Mouse (Mus musculus) brain, adult 2 months (tissue): ENCODE results near the gene Plekhb2.
A peak's percentile ranks its signal among the peaks of the same experiment; 100 is the strongest.

Source experiments
- DNase-seq: peaks from one replicate; pipeline ENCODE4 v3.0.0; 2011; ENCODE audit warnings: low read depth, low spot score

Gene Plekhb2

GRCm38 (mm10) chr1:34866815-34867573 is 17.2 kb downstream of the Plekhb2 start:
- peak; percentile 96 for DNase-seq

- no peak for DNase-seq
Observed at GRCm38 (mm10) chr1:34867574-34867955, 17.8 kb downstream of the Plekhb2 start.

- no peak for DNase-seq
Observed at GRCm38 (mm10) chr1:34868391-34868790, 18.6 kb downstream of the Plekhb2 start.

- no peak for DNase-seq
Observed at GRCm38 (mm10) chr1:34869231-34869630, 19.5 kb downstream of the Plekhb2 start.

GRCm38 (mm10) chr1:34871170-34871569 is 21.4 kb downstream of the Plekhb2 start:
- DNase-seq = no peak

GRCm38 (mm10) chr1:34873551-34873950 is 23.8 kb downstream of the Plekhb2 start:
- peak; percentile 21 for DNase-seq

GRCm38 (mm10) chr1:34879611-34880010 is 29.8 kb downstream of the Plekhb2 start:
- no peak for DNase-seq

- DNase-seq = no peak
Observed at GRCm38 (mm10) chr1:34883776-34884175, 34.0 kb downstream of the Plekhb2 start.

- DNase-seq = peak; percentile 79
Observed at GRCm38 (mm10) chr1:34891559-34892289, 41.9 kb downstream of the Plekhb2 start.

- DNase-seq = no peak
Observed at GRCm38 (mm10) chr1:34892466-34892865, 42.7 kb downstream of the Plekhb2 start.

GRCm38 (mm10) chr1:34893331-34893730 is 43.6 kb downstream of the Plekhb2 start:
- DNase-seq = no peak

- peak; percentile 83 for DNase-seq
Observed at GRCm38 (mm10) chr1:34893831-34894230, 44.1 kb downstream of the Plekhb2 start.

GRCm38 (mm10) chr1:34896102-34896501 is 46.3 kb downstream of the Plekhb2 start:
- no peak for DNase-seq

GRCm38 (mm10) chr1:34896898-34897297 is 47.1 kb downstream of the Plekhb2 start:
- peak; percentile 79 for DNase-seq

GRCm38 (mm10) chr1:34928656-34929055 is 78.9 kb downstream of the Plekhb2 start:
- no peak for DNase-seq
